Mouse (Mus musculus) adrenal gland, postnatal 4 days (tissue): ENCODE measurements at regions not wholly inside any gene's neighbourhood (a gene's known extent, or its start where the extent isn't known, plus 50 kb on each side); places are given as distances from the start of the nearest gene placed in this dataset.

Experiments
- DNase-seq, 2 experiments: peaks; one replicate each; pipeline ENCODE4 v3.0.0; 2021 to 2022; ENCODE audit warnings: low spot score in 2 of 2, mixed read lengths in 2 of 2

DNA sequence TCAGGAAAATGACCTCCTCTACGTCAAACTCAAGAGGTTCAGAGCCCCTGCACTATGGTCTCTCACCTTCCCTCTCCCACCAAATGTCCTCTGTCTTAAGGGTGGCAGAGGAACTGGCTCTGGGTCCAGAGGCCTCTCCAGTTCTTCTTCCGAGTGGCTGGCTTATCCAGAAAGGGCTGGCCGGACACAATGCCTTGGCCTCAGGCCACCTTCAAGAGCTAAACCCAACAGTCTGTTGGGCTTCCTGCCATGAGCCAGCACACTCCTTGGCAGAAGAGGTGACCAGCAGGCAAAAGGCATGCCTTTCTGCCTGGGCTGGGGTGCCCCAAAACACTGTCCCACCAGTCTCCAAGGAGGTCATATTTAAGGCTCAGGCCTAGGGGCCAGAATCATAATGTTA lies 385.8 kb downstream of the H2al1j start:
- DNase-seq, result no peak

DNA sequence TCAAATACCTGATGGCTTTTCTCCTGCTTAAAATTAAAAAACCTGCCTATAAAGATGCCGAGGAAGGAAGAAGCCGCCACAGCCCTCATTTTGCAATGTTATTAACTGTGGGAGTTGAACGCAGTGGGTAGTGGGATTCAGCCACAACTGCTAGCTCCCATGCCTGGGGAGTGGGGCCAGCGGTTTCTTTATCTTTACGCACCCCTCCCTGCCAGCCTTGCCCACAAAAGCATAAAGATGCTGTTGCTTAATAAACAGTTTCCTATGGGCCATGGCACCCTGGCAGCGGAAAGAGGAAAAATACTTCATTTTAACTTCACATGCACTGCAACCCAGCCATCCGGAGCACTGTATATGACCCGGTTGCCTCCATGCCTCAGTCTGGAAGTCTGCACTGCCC lies 389.2 kb downstream of the H2al1j start:
- no peak for DNase-seq

GRCm38 (mm10) chrX:11718778-11719177 lies 391.2 kb downstream of the H2al1j start:
- no peak for DNase-seq

- no peak for DNase-seq
Measured at GRCm38 (mm10) chrX:11720517-11720916, 392.9 kb downstream of the H2al1j start.

- no peak for DNase-seq
Measured at GRCm38 (mm10) chrX:11722730-11723129, 395.1 kb downstream of the H2al1j start.

GRCm38 (mm10) chrX:11724718-11725117 lies 397.1 kb downstream of the H2al1j start:
- DNase-seq, result no peak

GRCm38 (mm10) chrX:11726524-11727231 lies 399.1 kb downstream of the H2al1j start:
- no peak for DNase-seq

DNA sequence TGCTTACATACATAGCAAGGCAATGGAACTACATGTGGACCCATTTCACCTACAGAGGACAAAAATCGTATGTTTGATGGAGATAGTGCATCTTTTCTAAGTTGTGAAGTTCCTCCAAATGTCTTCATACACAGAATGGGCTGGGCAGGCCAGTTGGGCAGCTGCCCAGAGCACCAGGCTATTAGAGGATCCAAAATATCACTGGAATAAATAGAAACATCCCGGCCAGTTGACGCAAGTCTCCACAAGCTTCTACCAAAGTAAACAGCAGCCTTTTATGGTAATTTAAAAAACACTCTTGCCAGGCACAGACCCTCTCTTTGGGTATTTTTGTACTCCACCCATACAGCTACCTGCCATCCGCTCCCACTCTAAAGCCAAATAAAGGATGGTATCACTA lies 400.9 kb downstream of the H2al1j start:
- no peak for DNase-seq

DNA sequence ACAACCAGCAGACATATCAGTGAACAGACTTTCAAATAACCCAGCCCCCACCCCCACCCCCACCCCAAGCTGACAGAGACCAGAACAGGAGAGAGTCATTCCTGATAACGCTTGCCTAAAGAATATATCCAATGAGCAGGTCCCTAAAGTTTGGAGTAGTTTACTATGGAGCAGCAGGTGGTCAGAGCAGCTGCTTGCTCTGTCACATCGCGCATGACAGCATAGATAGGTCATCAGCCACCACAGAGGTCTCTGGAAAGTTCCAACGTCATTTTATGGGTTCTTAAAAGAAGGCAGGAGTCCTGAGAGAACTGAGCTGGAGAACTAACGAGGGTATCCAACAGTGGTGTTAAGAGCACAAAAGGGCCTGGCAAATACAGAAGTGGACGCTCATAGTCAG lies 402.4 kb downstream of the H2al1j start:
- DNase-seq, result no peak

- no peak for DNase-seq
Measured at GRCm38 (mm10) chrX:11732371-11732770, 404.7 kb downstream of the H2al1j start.

DNA sequence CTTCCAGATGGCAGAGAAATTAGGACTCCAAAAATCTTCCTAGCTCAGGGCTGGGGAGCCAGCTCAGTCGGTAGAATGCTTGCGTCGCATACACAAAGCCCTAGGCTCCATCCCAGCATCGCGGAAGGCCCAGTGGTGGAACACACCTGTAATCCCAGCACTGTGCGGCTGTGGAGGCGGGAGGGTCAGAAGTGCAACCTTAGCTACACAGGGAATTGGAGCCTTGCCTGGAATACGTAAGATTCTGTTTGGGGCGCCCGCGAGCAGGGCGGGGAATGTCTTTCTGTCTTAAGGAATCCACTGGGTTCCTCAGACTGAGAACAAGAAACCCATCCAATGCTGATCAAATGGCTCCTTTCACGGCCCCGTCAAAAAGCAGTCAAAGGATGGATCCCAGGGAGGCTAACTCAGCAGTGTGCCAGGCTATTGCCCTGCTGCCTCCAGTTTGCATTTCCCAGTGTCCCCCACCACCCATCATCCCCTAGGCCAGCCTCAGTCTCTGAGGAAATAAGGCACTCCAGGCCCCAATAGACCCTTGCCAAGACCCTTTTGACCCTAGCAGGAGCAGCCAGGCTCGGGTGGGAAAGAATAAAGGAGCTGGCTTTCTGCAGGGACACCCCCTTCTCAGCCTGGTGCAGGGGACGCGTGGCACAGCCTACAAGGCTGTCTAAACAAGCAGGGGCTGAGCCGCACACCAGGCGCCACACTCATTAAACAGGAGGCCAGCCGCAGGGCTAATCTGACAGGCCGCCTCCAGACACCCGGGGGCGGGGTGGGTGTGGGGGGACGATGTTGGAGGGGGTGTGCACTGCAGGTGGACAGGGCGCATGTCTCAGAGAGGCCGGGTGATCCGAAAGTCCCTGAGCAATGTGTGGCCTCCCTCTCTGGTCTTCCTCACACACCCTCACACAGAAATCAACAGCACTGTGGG lies 407.1 kb downstream of the H2al1j start:
- DNase-seq, result no peak

DNA sequence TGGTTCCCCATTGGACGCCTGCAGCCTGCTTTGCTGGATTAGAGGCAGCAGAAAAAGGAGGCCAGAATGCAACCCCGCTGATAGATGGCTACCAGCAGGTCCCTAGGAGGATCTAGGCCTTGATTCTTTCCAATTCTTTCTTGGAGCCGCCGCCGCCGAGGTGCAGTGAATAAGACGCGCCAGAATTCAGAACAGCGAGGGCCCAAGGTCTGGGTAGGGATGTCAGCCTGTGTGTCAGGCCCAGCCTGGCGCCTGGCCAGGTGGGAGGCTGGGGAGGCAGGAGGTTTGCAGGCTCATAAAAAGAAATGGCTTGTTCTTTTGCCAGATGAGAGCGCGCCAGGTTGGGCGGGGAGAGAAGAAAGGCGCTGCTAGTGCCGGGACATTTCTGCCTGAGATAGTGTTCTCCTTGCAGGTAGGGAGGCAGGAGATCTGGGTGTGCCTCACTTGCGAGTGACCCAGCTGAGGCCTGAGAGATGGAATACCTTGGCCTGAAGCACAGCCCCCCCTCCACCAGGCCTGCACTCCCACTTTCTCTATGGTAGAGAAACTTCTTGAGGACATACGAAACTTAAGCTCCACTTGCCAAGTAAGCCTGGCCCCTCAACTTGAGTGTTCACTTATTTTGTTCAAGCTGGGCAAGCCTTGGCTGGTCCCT lies 408.0 kb downstream of the H2al1j start:
- DNase-seq, result peak; percentile 32 to 39

DNA sequence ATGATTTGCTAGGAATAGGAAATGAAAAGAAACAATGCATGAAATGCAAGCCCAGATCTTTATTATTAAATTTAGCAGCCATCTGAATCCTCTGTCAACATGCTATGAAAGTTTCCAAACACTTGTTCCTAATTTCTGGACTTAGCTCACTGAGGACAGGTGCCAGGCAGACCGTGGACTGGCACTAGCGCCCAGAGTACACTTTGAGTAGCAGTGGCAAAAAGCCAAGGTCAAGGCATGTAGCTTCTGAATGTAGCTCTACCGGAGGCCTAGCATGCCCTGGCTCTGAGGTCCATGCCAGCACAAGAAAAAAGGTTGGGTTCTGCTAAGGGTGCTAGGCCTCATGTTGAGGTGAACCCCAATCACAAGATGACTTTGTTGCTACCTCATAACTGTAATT lies 408.9 kb downstream of the H2al1j start:
- DNase-seq, result no peak

GRCm38 (mm10) chrX:11739565-11739964 lies 411.9 kb downstream of the H2al1j start:
- no peak for DNase-seq

GRCm38 (mm10) chrX:11745911-11746310 lies 414.2 kb downstream of the Bcor start:
- DNase-seq, result no peak

DNA sequence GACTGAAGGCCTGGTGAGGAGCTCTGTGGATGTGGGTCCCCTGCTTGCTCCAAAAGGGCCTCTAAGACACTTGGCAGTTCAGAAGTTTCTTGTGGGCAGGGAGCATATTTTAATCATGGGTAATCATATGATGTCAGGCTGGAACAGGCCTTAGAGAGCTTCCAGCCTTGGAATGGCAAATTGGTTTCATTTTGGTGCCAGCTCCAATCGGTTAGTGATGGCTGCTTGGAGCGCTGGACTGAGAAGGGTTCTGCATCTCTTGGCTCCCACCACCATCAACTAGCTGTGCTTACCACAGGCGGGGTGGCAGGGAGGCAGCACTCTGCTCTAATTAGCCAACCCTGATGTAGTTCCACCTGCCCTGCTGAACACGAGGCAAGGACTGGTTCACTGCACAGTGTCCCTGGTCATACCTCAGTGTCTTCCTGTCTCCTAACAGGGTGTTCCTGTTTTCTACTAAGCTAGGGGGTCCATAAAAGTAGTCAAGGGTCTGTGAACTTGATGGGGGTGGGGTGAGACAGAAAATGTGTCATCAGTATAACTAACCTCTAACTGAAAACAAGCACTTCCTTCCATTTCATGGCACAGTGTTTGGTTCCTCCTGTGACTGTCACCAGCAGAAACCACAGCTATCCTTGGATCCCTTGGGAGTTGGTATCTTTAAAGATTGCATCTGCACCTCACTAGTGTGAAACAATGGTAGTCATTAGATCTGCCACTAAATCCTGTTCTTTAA lies 412.6 kb downstream of the Bcor start:
- no peak for DNase-seq

GRCm38 (mm10) chrX:11748278-11748677 lies 411.9 kb downstream of the Bcor start:
- peak; percentile 24 to 31 for DNase-seq

DNA sequence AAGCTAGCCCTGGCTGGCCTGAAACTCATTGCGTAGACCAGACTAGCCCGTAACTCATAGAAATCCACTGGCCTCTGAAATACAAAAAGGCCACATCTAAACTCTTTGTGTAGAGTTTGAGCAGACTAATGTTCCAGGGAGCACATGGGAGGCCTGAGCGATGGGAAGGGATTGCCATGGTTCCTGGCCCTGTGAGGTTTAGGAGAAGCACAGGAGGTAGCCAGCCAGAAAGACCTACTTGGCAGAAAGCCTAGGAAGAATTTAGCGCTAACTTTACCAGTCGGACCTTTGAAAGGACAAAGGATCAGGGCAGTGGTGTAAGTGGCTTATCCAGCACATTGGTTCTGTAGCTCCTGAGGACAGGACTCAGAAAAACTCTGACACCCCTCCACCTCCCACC lies 407.6 kb downstream of the Bcor start:
- no peak for DNase-seq

DNA sequence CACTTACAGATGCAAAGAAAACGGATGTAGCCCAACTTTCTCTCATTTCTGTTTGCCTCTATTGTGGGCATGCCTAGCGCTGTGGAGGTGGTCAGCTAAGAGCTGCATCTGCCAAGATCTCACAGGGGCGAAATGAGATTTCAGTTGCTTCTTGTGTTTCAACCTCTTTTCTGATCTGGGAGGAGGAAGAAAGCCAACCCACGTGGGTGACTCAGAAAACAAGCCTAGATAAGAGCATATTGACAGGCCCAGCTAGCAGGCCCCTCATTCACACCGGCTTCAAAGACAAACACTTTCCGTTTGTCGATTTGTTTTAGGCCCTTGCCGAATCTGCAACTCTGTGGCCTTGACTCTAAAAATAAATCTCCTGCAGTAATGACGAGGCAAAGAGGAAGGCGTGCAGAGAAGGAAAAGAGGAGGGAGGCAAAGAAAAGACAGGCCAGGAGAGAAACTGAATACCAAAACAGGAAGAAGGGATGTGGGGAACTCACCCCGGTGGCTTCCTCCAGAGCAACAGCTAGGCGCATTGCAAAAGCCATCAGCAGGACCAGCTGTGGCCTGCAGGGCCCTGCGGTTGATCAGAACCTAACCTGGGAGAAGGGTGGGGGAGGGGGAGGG lies 407.1 kb downstream of the Bcor start:
- DNase-seq, result no peak

DNA sequence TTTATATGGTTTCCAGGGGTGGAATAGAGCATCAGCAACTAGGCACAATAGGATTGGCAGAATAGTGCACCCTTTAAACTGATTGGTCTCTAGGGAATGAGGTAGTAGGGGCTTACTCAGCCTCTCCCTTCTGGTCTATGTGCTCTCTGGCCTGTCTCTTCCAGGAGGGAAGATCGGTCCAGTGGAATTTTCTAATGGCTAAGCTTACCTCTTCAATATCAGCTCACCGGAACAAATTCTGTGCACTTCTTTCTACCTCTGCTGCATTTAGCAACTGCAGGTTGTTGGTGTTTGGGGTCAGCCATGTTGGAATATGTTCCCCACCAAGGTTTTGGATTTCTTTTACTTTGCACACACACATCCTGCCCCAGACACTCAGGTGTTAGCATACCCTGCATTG lies 405.1 kb downstream of the Bcor start:
- DNase-seq, result no peak
